Mouse (Mus musculus) liver, postnatal 0 days (tissue): ENCODE measurements at regions not wholly inside any gene's neighbourhood (a gene's known extent, or its start where the extent isn't known, plus 50 kb on each side); places are given as distances from the start of the nearest gene placed in this dataset.

Source experiments
- CTCF ChIP-seq: sonication (generic); IDR thresholded peaks from 2 replicates; pipeline ENCODE4 v1.5.1; 2016; ENCODE audit warnings: antibody characterized with exemption, low read depth
- EP300 ChIP-seq: IDR thresholded peaks from 2 replicates; pipeline ENCODE4 v1.6.1; 2016; ENCODE audit warnings: antibody characterized with exemption, low read depth, mild to moderate bottlenecking

GRCm38 (mm10) chr3:99515751-99516150 is 275.6 kb downstream of the Tbx15 start:
- TF ChIP-seq CTCF (no peak), EP300 (no peak)
